Mouse (Mus musculus) bone marrow, adult 2 months (tissue): ENCODE measurements around the gene Rhoh.

ENCODE experiments used
- CTCF ChIP-seq: fragments of 200-500 bp; IDR thresholded peaks from 2 replicates; pipeline ENCODE4 v1.5.1; 2011; ENCODE audit warnings: low read length, control low read depth; ENCODE audit not compliant: control insufficient read depth, insufficient read depth
- POLR2A ChIP-seq: fragments of 200-500 bp; IDR thresholded peaks from 2 replicates; pipeline ENCODE4 v1.6.1; 2011; ENCODE audit warnings: low read depth, mild to moderate bottlenecking, control low read depth, low read length, borderline replicate concordance; ENCODE audit not compliant: control insufficient read depth

- TF ChIP-seq CTCF: no peak
- no peak for TF ChIP-seq POLR2A
These were observed 41.8 kb downstream of the Rhoh start for GRCm38 (mm10) chr5:65902811-65903210.
